Mouse (Mus musculus) splenic B cell, adult 2 months (primary cell): ENCODE results near the gene St6galnac5.
A peak's percentile ranks its signal among the peaks of the same experiment; 100 is the strongest.
"Not testable (repeated sequence)": the region's sequence is repeated elsewhere in the genome, so short reads cannot be mapped to it uniquely, and the experiment has no call there.

Experiments
- DNase-seq: peaks from one replicate; pipeline ENCODE4 v3.0.0-alpha.2; 2011; ENCODE audit warnings: low read depth, low spot score
- H3K27me3 ChIP-seq: 2 replicates; pipeline ENCODE4 v1.6.1; 2012; ENCODE audit warnings: mild to moderate bottlenecking, low read length, moderate library complexity, mixed read lengths; ENCODE audit not compliant: control insufficient read depth, poor library complexity, insufficient read depth, severe bottlenecking
- H3K36me3 ChIP-seq: 2 replicates; pipeline ENCODE4 v1.6.1; 2012; ENCODE audit warnings: mild to moderate bottlenecking, low read length, moderate library complexity, mixed read lengths; ENCODE audit not compliant: control insufficient read depth, poor library complexity, insufficient read depth, severe bottlenecking

Gene St6galnac5

GRCm38 (mm10) chr3:152788301-152788953 lies 193.6 kb downstream of the St6galnac5 start:
- not testable (repeated sequence) for H3K36me3 ChIP-seq, DNase-seq, H3K27me3 ChIP-seq

- not testable (repeated sequence) for H3K27me3 ChIP-seq, DNase-seq, H3K36me3 ChIP-seq
These were observed 197.7 kb downstream of the St6galnac5 start for GRCm38 (mm10) chr3:152784353-152784752.

GRCm38 (mm10) chr3:152783792-152784191 lies 198.3 kb downstream of the St6galnac5 start:
- peak; percentile 85 for DNase-seq
- Histone ChIP-seq H3K27me3 (no peaks in the 10 kb centered on the region), H3K36me3 (peaks cover 2% of the 10 kb centered on the region; the same call in 1 of the 2 replicates)

GRCm38 (mm10) chr3:152779819-152780218 lies 202.2 kb downstream of the St6galnac5 start:
- H3K27me3 ChIP-seq: no peaks in the 10 kb centered on the region
- no peaks in the 10 kb centered on the region for H3K36me3 ChIP-seq
- DNase-seq: no peak

GRCm38 (mm10) chr3:152776872-152777540 lies 205.0 kb downstream of the St6galnac5 start:
- Histone ChIP-seq H3K36me3 (no peaks in the 10 kb centered on the region), H3K27me3 (no peaks in the 10 kb centered on the region)
- DNase-seq: no peak

- DNase-seq: no peak
- Histone ChIP-seq H3K36me3 (no peaks in the 10 kb centered on the region), H3K27me3 (no peaks in the 10 kb centered on the region)
These were observed 205.7 kb downstream of the St6galnac5 start for GRCm38 (mm10) chr3:152776363-152776762.

- Histone ChIP-seq H3K27me3 (no peaks in the 10 kb centered on the region), H3K36me3 (peaks cover 4% of the 10 kb centered on the region; the same call in 1 of the 2 replicates)
- no peak for DNase-seq
These were observed 212.0 kb downstream of the St6galnac5 start for GRCm38 (mm10) chr3:152770056-152770455.

GRCm38 (mm10) chr3:152767485-152767884 lies 214.6 kb downstream of the St6galnac5 start:
- H3K36me3 ChIP-seq: peaks cover 4% of the 10 kb centered on the region; the same call in 1 of the 2 replicates
- DNase-seq: no peak
- no peaks in the 10 kb centered on the region for H3K27me3 ChIP-seq
